Mouse (Mus musculus): ENCODE results near the gene Ncmap.

DNA sequence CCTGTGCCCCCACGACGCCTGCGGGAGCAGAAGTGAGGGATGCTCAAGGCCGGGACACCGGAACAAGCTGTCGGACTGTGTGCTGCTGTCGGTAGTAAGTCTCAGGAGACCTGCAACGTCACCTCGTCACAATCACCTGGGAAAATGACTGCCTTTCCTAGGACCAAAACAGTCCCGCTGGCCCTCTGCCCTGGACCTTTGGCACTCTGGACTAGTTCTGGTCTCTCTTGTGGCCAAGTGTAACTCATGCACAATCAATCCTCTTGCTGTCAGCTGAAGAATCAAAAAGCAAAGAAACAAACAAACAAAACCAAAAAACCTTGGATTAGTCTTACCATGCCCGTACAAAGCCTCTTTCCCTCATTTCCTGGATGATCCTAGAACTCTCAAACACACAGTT lies 20.8 kb downstream of the Ncmap start:
- TF ChIP-seq CTCF (IDR thresholded peaks at IDR 0.05; ENCODE audit: control insufficient read depth, insufficient read depth, insufficient replicate concordance, low read depth, low read length) (no peak), POLR2A (IDR thresholded peaks at IDR 0.05; ENCODE audit: control insufficient read depth, low read depth, low read length) (no peak)
